Mouse (Mus musculus) telencephalon, adult 2 months (tissue): ENCODE data around the gene Paqr7.

Source experiments
- DNase-seq: peaks from one replicate; pipeline ENCODE4 v3.0.0-alpha.2; 2011; ENCODE audit warnings: low read depth, low spot score

Gene Paqr7

DNA sequence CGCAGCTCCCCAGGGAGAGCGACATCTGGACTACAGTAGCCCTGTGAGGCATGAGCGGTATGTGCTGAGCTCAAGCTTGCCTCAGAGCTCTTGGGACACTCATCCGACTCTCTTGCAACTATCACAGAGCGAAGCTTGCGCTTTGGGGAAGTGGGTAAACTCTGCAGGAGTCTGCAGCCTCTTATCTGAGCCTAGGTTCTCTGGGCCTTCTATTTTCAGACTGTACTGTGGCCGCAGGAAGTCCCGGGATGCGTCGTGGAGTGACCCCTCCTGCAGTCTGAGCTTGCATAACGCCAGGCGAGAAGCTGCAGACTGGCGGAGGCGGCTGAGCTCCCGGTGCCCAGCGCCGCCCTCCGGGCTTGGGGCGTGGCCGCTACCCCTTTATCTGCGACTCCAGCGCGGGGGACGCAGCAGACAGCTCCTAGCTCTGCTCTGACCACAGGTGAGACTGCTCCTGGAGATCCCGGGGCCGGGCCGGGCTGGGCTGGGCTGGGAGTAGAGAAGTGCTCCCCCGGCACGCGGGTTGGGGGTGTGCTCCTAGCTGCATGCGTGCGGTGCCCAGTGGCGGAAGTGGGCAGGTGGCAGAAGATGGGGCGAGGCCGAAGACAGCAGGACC is at the start of gene Paqr7:
Gene Paqr7 (plus strand): TSS at position 103 of the 616 bp plus-strand sequence.
- DNase-seq = no peak

DNA sequence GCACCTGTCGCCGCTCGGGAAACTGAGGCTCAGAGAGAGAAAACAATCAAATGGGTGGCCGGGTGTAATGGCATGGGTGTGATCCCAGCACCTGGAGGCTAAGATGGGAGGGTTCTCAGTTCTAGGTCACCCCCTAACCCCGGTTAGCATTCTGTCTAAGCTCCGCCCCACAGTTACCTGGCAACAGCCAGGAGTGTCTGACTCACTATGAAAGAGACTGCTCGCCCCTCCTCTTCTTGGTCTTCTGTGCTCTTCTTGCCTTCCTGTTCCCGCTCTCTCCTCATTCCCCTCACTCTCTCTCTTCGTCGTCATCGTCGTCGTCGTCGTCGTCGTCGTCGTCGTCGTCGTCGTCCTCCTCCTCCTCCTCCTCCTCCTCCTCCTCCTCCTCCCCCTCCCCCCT is 48.5 kb upstream of the Paqr7 start:
- DNase-seq = no peak

GRCm38 (mm10) chr4:134449595-134450391 is 46.7 kb upstream of the Paqr7 start:
- no peak for DNase-seq

DNA sequence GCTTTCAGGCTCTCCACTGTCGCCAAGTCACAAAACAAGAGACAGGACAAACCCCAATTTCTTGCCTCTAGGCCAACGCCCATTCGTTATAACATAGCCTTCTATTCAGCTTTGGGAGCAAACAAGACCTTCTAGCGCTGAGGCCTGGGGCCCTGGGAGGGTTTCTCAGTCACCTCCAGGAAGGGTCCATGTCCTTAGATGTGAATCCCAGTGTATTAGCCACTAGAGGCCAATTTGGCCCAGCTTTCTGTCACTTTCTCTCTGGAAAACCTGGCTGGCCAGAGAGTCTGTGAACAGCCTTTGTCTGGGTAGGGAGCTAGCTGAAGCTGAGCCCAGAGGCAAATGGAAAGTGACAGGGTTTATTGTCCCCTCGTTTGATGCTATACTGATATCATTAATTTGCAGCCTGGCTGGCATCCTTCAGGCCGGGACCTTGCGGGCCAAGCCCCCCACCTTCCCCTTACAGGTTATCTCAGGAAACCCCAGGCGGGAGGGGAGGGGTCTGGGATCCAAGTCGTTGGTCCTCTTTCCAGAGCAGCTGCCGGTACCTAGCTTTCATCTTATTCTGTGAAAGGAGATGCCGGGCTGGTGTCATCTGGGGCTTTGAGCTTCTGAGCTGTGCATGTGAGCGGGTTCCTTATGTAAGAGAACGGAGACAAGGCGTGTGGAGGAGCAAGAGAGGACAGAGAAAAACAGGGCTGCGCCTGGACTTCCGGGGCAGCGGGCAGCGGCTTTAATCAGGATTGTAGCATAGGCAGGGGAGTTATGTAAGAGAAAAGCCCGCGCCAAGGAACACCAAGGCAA is 45.9 kb upstream of the Paqr7 start:
- DNase-seq = no peak

- no peak for DNase-seq
Measured at GRCm38 (mm10) chr4:134451484-134451883, 45.0 kb upstream of the Paqr7 start.

DNA sequence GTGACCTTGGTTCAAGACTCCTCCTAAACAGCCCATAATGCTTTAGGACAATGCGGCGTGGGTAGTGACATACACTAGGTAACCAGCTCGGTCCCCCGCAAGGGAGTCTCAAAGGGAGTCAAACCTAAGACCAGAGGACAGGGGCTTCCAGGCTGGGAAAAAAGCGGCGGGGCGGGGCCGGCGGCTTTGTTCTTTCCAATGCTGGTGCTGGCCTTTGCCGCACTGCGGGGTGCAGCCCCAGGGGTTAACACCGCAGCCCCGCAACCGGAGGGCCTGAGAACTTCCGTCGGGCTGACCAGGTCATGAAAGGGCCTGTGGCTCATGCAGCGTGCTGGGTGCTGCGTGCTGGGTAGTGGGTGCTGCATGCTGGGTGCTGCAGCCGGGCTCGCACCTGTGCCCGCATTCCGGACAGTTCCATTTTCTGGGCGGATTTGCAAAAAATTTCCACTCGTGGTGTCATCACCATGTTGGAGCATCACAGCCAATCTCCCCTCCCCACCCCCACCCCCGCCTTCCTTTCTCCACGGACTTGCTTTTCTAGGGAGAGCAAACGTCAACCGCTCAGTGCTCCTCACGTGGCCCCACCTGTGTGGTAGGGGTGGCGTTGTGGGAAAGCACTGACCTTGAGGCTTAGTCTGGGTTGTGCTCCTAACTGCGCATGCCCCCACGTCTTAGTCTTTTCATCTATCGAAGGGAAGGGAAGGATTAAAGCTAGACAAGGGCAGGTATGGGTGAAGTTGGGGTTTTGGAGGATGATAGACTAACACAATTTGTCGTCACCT is 42.7 kb upstream of the Paqr7 start:
- no peak for DNase-seq

DNA sequence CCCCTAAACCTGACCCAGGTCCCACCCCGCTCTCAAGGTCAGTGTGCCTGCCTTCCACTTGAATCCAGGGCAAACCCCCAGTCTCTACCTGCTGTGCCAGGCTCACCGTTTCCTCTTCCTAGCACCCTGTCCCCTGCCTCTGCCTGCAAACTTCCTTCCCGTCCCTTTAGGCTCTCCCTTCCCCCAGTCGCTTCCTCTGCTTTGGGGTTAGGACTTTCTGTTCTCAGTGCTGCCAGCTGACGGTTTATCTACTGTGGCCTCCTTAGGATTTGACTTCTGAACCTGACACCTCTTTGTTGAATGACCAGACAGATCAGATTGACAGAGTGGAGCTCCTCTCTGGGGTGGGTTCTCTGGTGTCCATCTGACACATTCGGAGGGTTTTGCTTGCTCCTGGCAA is 41.2 kb upstream of the Paqr7 start:
- no peak for DNase-seq

GRCm38 (mm10) chr4:134457130-134457825 is 39.2 kb upstream of the Paqr7 start:
- DNase-seq = no peak

- DNase-seq = no peak
Measured at GRCm38 (mm10) chr4:134458856-134459255, 37.6 kb upstream of the Paqr7 start.

- no peak for DNase-seq
Measured at GRCm38 (mm10) chr4:134460277-134460676, 36.2 kb upstream of the Paqr7 start.

DNA sequence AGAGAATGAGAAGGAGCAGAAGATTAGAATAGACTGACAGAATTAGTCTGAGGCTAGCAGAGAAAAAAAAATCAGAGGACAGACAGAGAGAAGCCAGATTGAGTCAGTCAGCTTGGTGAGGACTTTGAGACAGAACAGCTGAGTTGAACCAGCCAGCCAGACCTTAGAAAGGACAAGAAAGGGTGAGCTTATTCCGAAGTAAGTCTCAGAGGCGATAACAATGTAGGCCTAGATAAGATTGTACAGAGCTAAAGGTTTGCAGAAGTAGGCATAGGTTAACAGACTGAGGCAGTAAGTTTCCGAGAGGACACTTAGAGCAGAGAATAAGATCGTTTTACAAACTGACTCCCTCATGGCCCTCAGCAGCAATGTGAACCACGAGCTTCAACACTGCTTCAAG is 35.2 kb upstream of the Paqr7 start:
- DNase-seq = no peak

DNA sequence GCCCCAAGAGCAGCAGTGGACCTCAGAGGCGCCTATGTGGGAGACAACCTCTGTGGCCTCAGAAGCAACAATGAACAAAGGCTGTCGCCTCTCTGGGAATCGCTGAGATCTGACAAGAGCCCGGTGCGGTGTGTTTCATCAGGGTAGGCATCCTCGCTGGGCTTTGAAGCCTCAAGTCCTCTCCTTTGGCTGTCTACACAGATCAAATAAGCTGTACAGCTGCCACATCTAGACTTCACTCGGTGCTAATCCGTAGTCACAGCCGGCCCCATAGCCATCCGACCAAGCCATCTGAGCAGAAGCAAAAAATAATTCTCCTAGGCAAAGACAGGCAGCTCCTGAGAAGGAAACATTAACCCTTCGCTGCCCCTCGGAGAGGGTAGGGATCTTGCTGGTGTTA is 30.7 kb upstream of the Paqr7 start:
- no peak for DNase-seq

- DNase-seq = no peak
Measured at GRCm38 (mm10) chr4:134466381-134467262, 29.9 kb upstream of the Paqr7 start.

GRCm38 (mm10) chr4:134467435-134468214 is 28.9 kb upstream of the Paqr7 start:
- DNase-seq = no peak

GRCm38 (mm10) chr4:134468215-134468575 is 28.3 kb upstream of the Paqr7 start, which contains the start of gene Stmn1:
Gene Stmn1 (plus strand): TSS chr4:134468320.
- DNase-seq = peak; percentile 84

DNA sequence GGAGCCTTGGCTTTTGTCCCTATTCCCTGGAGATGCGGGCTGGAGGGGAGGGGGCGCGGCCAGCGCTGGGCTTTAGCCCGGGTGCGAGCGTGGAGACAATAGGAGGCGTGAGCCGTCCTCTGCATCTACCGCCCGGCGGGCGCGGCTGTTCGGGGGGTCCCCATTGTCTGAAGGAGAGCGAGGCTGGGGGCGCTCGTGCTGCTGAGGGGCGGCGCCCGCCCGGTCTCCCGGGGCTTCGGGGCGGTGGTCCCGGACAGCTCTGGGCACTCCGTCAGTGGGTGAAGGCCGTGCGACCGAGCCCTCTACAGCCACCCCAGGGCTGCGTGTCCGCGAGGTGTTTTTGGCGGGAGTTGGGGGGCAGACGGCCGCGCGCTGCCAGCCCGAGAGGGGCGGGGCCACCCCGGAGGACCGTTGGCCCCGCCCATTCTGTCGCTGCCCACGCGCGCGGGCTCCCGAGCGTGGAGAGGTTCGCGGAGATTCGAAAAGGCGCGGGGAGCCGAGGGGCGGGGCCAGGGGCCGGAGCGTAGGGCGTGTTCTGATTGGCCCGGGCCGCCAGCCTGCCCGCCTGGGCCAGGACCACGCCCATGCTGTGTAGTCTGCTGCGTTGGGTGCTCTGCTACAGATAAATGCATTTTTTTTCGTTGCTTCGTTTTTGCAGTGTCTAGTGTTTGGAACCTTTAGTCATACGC is 27.8 kb upstream of the Paqr7 start:
- DNase-seq = peak; percentile 83

- DNase-seq = no peak
Measured at GRCm38 (mm10) chr4:134469341-134469796, 27.1 kb upstream of the Paqr7 start.

DNA sequence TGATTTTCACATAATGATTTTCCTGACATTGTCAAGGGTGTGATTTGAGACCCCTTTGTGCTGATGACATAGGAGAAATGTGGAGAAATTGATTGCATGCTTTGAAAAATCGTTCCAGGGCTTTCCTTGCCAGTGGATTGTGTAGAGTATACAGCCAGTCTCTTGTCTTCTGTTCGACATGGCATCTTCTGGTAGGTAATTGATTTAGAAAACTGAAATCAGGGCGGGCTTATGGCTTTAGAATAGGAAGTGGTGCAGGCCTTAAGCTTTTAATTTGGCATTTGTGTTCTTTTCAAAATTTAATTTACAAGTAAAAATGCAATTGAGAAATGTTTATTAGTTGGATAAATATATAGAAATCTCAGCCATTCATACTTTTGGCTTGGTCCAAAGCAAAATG is 26.5 kb upstream of the Paqr7 start:
- no peak for DNase-seq

DNA sequence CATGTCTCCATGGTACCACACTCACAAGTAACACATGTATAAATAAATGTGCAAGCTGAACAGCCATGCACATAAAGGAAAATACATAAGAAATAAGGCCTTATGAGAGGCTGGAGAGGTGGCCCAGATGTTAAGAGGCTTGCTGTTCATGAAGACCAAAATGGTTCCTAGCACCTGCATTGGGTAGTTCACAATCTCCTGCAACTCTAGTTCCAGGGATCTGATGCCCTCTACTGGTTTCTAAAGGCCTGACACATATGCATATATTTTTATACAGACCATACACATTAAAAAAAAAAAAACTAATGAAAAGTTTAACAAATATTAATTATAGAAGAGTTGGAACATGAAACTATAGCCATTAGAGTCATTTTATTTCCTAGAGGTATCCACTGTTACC is 25.0 kb upstream of the Paqr7 start:
- DNase-seq = no peak
